Mouse (Mus musculus) heart, postnatal 0 days (tissue): ENCODE data around the gene Slc6a16. TPM values are rescaled to one million over a fixed set of nuclear protein-coding genes. Genes with fewer than 3 reads are reported as not detected.
A peak's percentile ranks its signal among the peaks of the same experiment; 100 is the strongest.

Source experiments
- ATAC-seq: fragments of 200-750 bp; cut with Nextera tagmentation; 2 replicates; pipeline ENCODE4 v1.8.0; 2017; ENCODE audit warnings: low read depth, moderate number of reproducible peaks, moderate library complexity; ENCODE audit not compliant: insufficient read depth
- DNase-seq: peaks from one replicate; pipeline ENCODE4 v3.0.0-alpha.2; 2016; ENCODE audit warnings: low spot score
- H3K27ac ChIP-seq: fragments of 300-500 bp; sonication (generic); 2 replicates; pipeline ENCODE4 v1.5.1; 2014; ENCODE audit warnings: low read depth, mild to moderate bottlenecking
- H3K27me3 ChIP-seq: fragments of 300-500 bp; sonication (generic); 2 replicates; pipeline ENCODE4 v1.6.1; 2014; ENCODE audit warnings: low read length, mixed read lengths; ENCODE audit not compliant: control insufficient read depth, insufficient read depth
- H3K36me3 ChIP-seq: fragments of 300-500 bp; sonication (generic); replicated peaks from 2 replicates; pipeline ENCODE4 v1.6.1; 2014; ENCODE audit warnings: low read length, mixed read lengths; ENCODE audit not compliant: control insufficient read depth, insufficient read depth
- H3K4me1 ChIP-seq: fragments of 300-500 bp; sonication (generic); 2 replicates; pipeline ENCODE4 v1.6.1; 2014; ENCODE audit warnings: antibody characterized with exemption; ENCODE audit not compliant: control insufficient read depth, insufficient read depth
- H3K4me2 ChIP-seq: fragments of 300-500 bp; sonication (generic); 2 replicates; pipeline ENCODE4 v1.6.1; 2014; ENCODE audit warnings: low read depth, mild to moderate bottlenecking, low read length, moderate library complexity
- H3K4me3 ChIP-seq: fragments of 300-500 bp; sonication (generic); 2 replicates; pipeline ENCODE4 v1.5.1; 2014; ENCODE audit warnings: low read depth, low read length
- H3K9ac ChIP-seq: fragments of 300-500 bp; sonication (generic); replicated peaks from 2 replicates; pipeline ENCODE4 v1.6.1; 2014; ENCODE audit warnings: low read depth, low read length, mixed read lengths
- H3K9me3 ChIP-seq: fragments of 300-500 bp; sonication (generic); replicated peaks from 2 replicates; pipeline ENCODE4 v1.6.1; 2016; ENCODE audit warnings: low read length; ENCODE audit not compliant: control insufficient read depth
- CTCF ChIP-seq: IDR thresholded peaks from 2 replicates; pipeline ENCODE4 v1.5.1; 2016; ENCODE audit warnings: antibody characterized with exemption, control low read depth, low read depth
- EP300 ChIP-seq: IDR thresholded peaks from 2 replicates; pipeline ENCODE4 v1.6.1; 2016; ENCODE audit warnings: antibody characterized with exemption, low read depth
- WGBS: fragments of 180-500 bp; shearing (Covaris S2); extraction: QIAGEN DNeasy Blood & Tissue Kit; methylation state at CpG from one replicate; pipeline ENCODE4 v1.1.7; 2014; 5-methylcytosine and 5-hydroxymethylcytosine counted together
- polyA plus RNA-seq: library from polyadenylated mRNA; unstranded; fragments of >200 nt; fragmentation: Nextera tagmentation; extraction: Ambion mirVana; gene quantifications from 2 replicates; pipeline ENCODE4 v1.2.1, GENCODE M21; 2015
- total RNA-seq: library from RNA; depleted of rRNA; stranded (reverse); fragments of >200 nt; gene quantifications from 2 replicates; pipeline ENCODE4 v1.2.3, GENCODE M21; 2014; ENCODE audit warnings: low replicate concordance

Gene Slc6a16
- total and polyA plus RNA-seq, 2 experiments from 2014 or later: not detected

GRCm38 (mm10) chr7:45193871-45194785 lies 46.8 kb upstream of the Slc6a16 start:
- H3K27ac ChIP-seq: no peak overlapping the region
- no peak overlapping the region for H3K4me3 ChIP-seq
- DNase-seq (no peak), ATAC-seq (no peak)
- H3K4me1 ChIP-seq: peaks cover 7% of the 10 kb centered on the region; the same call in 1 of the 2 replicates
- no peaks in the 10 kb centered on the region for H3K36me3 ChIP-seq
- 76% methylated on average over 17 of the region's 17 CpGs for WGBS
- no peak overlapping the region for H3K4me2 ChIP-seq
- no peak for TF ChIP-seq EP300
- no peak for TF ChIP-seq CTCF
- peaks cover 12% of the 10 kb centered on the region; the same call in 1 of the 2 replicates for H3K27me3 ChIP-seq
- H3K9ac ChIP-seq: no peak overlapping the region
- no peaks in the 10 kb centered on the region for H3K9me3 ChIP-seq

- Histone ChIP-seq H3K4me2 (no peak overlapping the region), H3K4me1 (peaks cover 7% of the 10 kb centered on the region; the same call in 1 of the 2 replicates), H3K27ac (no peak overlapping the region), H3K9me3 (no peaks in the 10 kb centered on the region), H3K4me3 (no peak overlapping the region), H3K36me3 (no peaks in the 10 kb centered on the region), H3K9ac (no peak overlapping the region), H3K27me3 (peaks cover 4% of the 10 kb centered on the region; the same call in 1 of the 2 replicates)
- DNase-seq (no peak), ATAC-seq (no peak)
- TF ChIP-seq EP300 (no peak), CTCF (no peak)
- whole genome bisulfite sequencing: 50% methylated on average over 13 of the region's 13 CpGs
Observed at GRCm38 (mm10) chr7:45195341-45196175, 45.3 kb upstream of the Slc6a16 start.

GRCm38 (mm10) chr7:45196176-45196535 lies 44.7 kb upstream of the Slc6a16 start:
- 81% methylated on average over 4 of the region's 4 CpGs for WGBS

GRCm38 (mm10) chr7:45196994-45197393 lies 43.9 kb upstream of the Slc6a16 start:
- no peak overlapping the region for H3K4me2 ChIP-seq
- H3K4me1 ChIP-seq: peaks cover 7% of the 10 kb centered on the region; the same call in 1 of the 2 replicates
- TF ChIP-seq EP300: no peak
- TF ChIP-seq CTCF: no peak
- ATAC-seq (no peak), DNase-seq (no peak)
- peaks cover 4% of the 10 kb centered on the region; the same call in 1 of the 2 replicates for H3K27me3 ChIP-seq
- no peak overlapping the region for H3K27ac ChIP-seq
- WGBS: 71% methylated on average over 5 of the region's 5 CpGs
- H3K9ac ChIP-seq: no peak overlapping the region
- no peaks in the 10 kb centered on the region for H3K36me3 ChIP-seq
- no peak overlapping the region for H3K4me3 ChIP-seq
- no peaks in the 10 kb centered on the region for H3K9me3 ChIP-seq

More at GRCm38 (mm10) chr7:45196176-45196535, 44.7 kb upstream of the Slc6a16 start:
- no peaks in the 10 kb centered on the region for H3K36me3 ChIP-seq
- peaks cover 4% of the 10 kb centered on the region; the same call in 1 of the 2 replicates for H3K27me3 ChIP-seq
- DNase-seq: no peak
- no peaks in the 10 kb centered on the region for H3K9me3 ChIP-seq
- H3K9ac ChIP-seq: no peak overlapping the region
- no peak for ATAC-seq
- H3K27ac ChIP-seq: no peak overlapping the region
- H3K4me3 ChIP-seq: no peak overlapping the region
- H3K4me1 ChIP-seq: peaks cover 7% of the 10 kb centered on the region; the same call in 1 of the 2 replicates
- no peak for TF ChIP-seq CTCF
- H3K4me2 ChIP-seq: no peak overlapping the region

GRCm38 (mm10) chr7:45198435-45198834 lies 42.5 kb upstream of the Slc6a16 start:
- H3K4me2 ChIP-seq: no peak overlapping the region
- TF ChIP-seq EP300 (no peak), CTCF (peak; percentile 96)
- H3K27me3 ChIP-seq: peaks cover 4% of the 10 kb centered on the region; the same call in 1 of the 2 replicates
- no peaks in the 10 kb centered on the region for H3K36me3 ChIP-seq
- H3K9ac ChIP-seq: no peak overlapping the region
- H3K9me3 ChIP-seq: no peaks in the 10 kb centered on the region
- H3K27ac ChIP-seq: no peak overlapping the region
- DNase-seq (peak; percentile 74), ATAC-seq (no peak; the same call in 1 of the 2 replicates)
- WGBS: 5% methylated on average over 5 of the region's 5 CpGs
- no peak overlapping the region for H3K4me3 ChIP-seq
- peaks cover 7% of the 10 kb centered on the region; the same call in 1 of the 2 replicates for H3K4me1 ChIP-seq
